Mouse (Mus musculus) erythroblast, embryonic 14.5 days (primary cell): ENCODE measurements around the gene Slc25a45.

Source experiments
- GATA1 ChIP-seq: IDR thresholded peaks from 2 replicates; pipeline ENCODE4 v1.6.1; 2012; ENCODE audit warnings: low read length, inconsistent platforms, mixed read lengths
- TAL1 ChIP-seq: IDR thresholded peaks from 3 replicates; pipeline ENCODE4 v1.6.1; 2012; ENCODE audit warnings: low read length, inconsistent platforms, mixed read lengths

DNA sequence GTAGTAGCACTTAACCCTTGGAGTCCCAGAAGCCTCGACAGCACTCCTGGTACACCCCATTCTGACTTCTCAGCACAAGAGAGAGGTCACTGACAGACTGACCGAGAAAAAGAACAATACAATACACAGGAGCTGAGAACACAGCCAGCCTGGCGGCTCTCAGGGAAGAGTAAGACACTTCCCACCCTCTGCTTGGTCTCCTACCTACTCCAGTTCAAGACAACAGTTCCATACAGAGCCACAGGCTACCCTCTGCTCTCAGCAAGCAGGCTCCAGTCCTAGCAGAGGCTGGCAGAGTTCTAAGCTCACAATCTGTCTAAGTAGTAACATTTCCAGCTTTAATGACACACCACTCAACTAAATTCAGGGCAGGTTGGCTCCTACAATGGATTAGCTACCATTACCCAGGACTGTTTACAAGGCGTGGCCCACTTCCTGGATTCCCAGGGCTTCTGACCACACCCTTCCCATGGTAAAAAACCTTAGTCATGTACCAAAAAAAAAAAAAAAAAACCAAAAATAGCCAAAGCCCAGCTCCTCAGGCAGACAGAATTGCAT, 36.1 kb upstream of the Slc25a45 start:
- no peak for TF ChIP-seq TAL1
- TF ChIP-seq GATA1: no peak
